Mouse (Mus musculus) forebrain, embryonic 11.5 days (tissue): ENCODE results near the gene Grk1. TPM values are rescaled to one million over a fixed set of nuclear protein-coding genes. Genes with fewer than 3 reads are reported as not detected.

Source experiments
- ATAC-seq: fragments of 200-750 bp; cut with Nextera tagmentation; replicated peaks from 2 replicates; pipeline ENCODE4 v1.8.0; 2017; ENCODE audit warnings: moderate TSS enrichment; ENCODE audit not compliant: low FRiP score
- DNase-seq: peaks from one replicate; pipeline ENCODE4 v3.0.0-alpha.2; 2017; ENCODE audit warnings: low spot score
- H3K27ac ChIP-seq: fragments of 300-500 bp; sonication (generic); 2 replicates; pipeline ENCODE4 v1.5.1; 2014; ENCODE audit warnings: low read depth, low read length
- H3K27me3 ChIP-seq: fragments of 300-500 bp; sonication (generic); 2 replicates; pipeline ENCODE4 v1.6.1; 2014; ENCODE audit warnings: mild to moderate bottlenecking, low read length, mixed read lengths; ENCODE audit not compliant: control insufficient read depth, insufficient read depth
- H3K36me3 ChIP-seq: fragments of 300-500 bp; sonication (generic); 2 replicates; pipeline ENCODE4 v1.6.1; 2014; ENCODE audit warnings: mild to moderate bottlenecking, low read length, moderate library complexity, mixed read lengths; ENCODE audit not compliant: control insufficient read depth, insufficient read depth
- H3K4me1 ChIP-seq: fragments of 300-500 bp; sonication (generic); replicated peaks from 2 replicates; pipeline ENCODE4 v1.6.1; 2014; ENCODE audit warnings: low read length, mixed read lengths; ENCODE audit not compliant: control insufficient read depth, insufficient read depth
- H3K4me2 ChIP-seq: fragments of 300-500 bp; sonication (generic); 2 replicates; pipeline ENCODE4 v1.6.1; 2014; ENCODE audit warnings: low read depth, mild to moderate bottlenecking, low read length, moderate library complexity, mixed read lengths; ENCODE audit not compliant: severe bottlenecking
- H3K4me3 ChIP-seq: fragments of 300-500 bp; sonication (generic); 2 replicates; pipeline ENCODE4 v1.5.1; 2014; ENCODE audit warnings: low read depth, low read length
- H3K9ac ChIP-seq: fragments of 300-500 bp; sonication (generic); 2 replicates; pipeline ENCODE4 v1.6.1; 2014; ENCODE audit warnings: low read length
- H3K9me3 ChIP-seq: fragments of 300-500 bp; sonication (generic); 2 replicates; pipeline ENCODE4 v1.6.1; 2016; ENCODE audit warnings: low read length, mixed read lengths; ENCODE audit not compliant: control insufficient read depth
- WGBS: fragments of 180-500 bp; shearing (Covaris S2); extraction: QIAGEN DNeasy Blood & Tissue Kit; methylation state at CpG from one replicate; pipeline ENCODE4 v1.1.7; 2014; 5-methylcytosine and 5-hydroxymethylcytosine counted together
- polyA plus RNA-seq: library from polyadenylated mRNA; unstranded; fragments of >200 nt; fragmentation: Nextera tagmentation; extraction: Ambion mirVana; gene quantifications from 2 replicates; pipeline ENCODE4 v1.2.1, GENCODE M21; 2014

The Grk1 gene
- polyA plus RNA-seq, 1 experiment from 2014 or later: 0.05 TPM

- Histone ChIP-seq H3K4me2 (no peak overlapping the region), H3K36me3 (no peaks in the 10 kb centered on the region), H3K27me3 (no peaks in the 10 kb centered on the region), H3K27ac (no peak overlapping the region), H3K4me3 (no peak overlapping the region), H3K9me3 (no peaks in the 10 kb centered on the region), H3K4me1 (peaks cover 6% of the 10 kb centered on the region; the same call in 1 of the 2 replicates), H3K9ac (no peak overlapping the region)
- ATAC-seq (peak; percentile 53; the same call in 1 of the 2 replicates), DNase-seq (peak; percentile 67)
- 41% methylated on average over 2 of the region's 2 CpGs for WGBS
Measured at GRCm38 (mm10) chr8:13455295-13455694, 50.4 kb downstream of the Grk1 start.

GRCm38 (mm10) chr8:13459431-13459830 is 54.5 kb downstream of the Grk1 start:
- no peak overlapping the region for H3K4me3 ChIP-seq
- ATAC-seq: no peak
- H3K9ac ChIP-seq: no peak overlapping the region
- 0 out of 2 replicates have a peak, but pooled peaks cover 2% of the 10 kb centered on the region for H3K4me1 ChIP-seq
- no peak overlapping the region for H3K4me2 ChIP-seq
- no peaks in the 10 kb centered on the region for H3K36me3 ChIP-seq
- DNase-seq: no peak
- WGBS: 93% methylated on average over 4 of the region's 4 CpGs
- H3K9me3 ChIP-seq: no peaks in the 10 kb centered on the region
- H3K27ac ChIP-seq: no peak overlapping the region
- H3K27me3 ChIP-seq: no peaks in the 10 kb centered on the region

- H3K36me3 ChIP-seq: no peaks in the 10 kb centered on the region
- no peak overlapping the region for H3K4me2 ChIP-seq
- H3K27me3 ChIP-seq: no peaks in the 10 kb centered on the region
- H3K4me1 ChIP-seq: no peaks in the 10 kb centered on the region
- no peak for ATAC-seq
- no peak overlapping the region for H3K4me3 ChIP-seq
- H3K9ac ChIP-seq: no peak overlapping the region
- 83% methylated on average over 17 of the region's 17 CpGs for WGBS
- H3K27ac ChIP-seq: no peak overlapping the region
- DNase-seq: no peak
- H3K9me3 ChIP-seq: no peaks in the 10 kb centered on the region
Measured at GRCm38 (mm10) chr8:13461085-13461765, 56.3 kb downstream of the Grk1 start.

GRCm38 (mm10) chr8:13461843-13462242 is 57.0 kb downstream of the Grk1 start:
- Histone ChIP-seq H3K9me3 (no peaks in the 10 kb centered on the region), H3K4me1 (no peaks in the 10 kb centered on the region), H3K4me2 (no peak overlapping the region), H3K27ac (no peak overlapping the region), H3K27me3 (no peaks in the 10 kb centered on the region), H3K36me3 (no peaks in the 10 kb centered on the region), H3K4me3 (no peak overlapping the region), H3K9ac (no peak overlapping the region)
- no peak for ATAC-seq
- peak; percentile 82 for DNase-seq
- 41% methylated on average over 4 of the region's 4 CpGs for WGBS

GRCm38 (mm10) chr8:13462392-13462791 is 57.5 kb downstream of the Grk1 start:
- H3K36me3 ChIP-seq: no peaks in the 10 kb centered on the region
- H3K27ac ChIP-seq: no peak overlapping the region
- 84% methylated on average over 10 of the region's 10 CpGs for WGBS
- H3K9me3 ChIP-seq: no peaks in the 10 kb centered on the region
- no peak for ATAC-seq
- H3K9ac ChIP-seq: no peak overlapping the region
- no peak overlapping the region for H3K4me3 ChIP-seq
- H3K27me3 ChIP-seq: no peaks in the 10 kb centered on the region
- H3K4me2 ChIP-seq: no peak overlapping the region
- no peak for DNase-seq
- H3K4me1 ChIP-seq: no peaks in the 10 kb centered on the region

GRCm38 (mm10) chr8:13465324-13465723 is 60.4 kb downstream of the Grk1 start:
- 62% methylated on average over 7 of the region's 7 CpGs for WGBS
- no peak overlapping the region for H3K27ac ChIP-seq
- ATAC-seq: no peak

GRCm38 (mm10) chr8:13466989-13467388 is 62.1 kb downstream of the Grk1 start:
- Histone ChIP-seq H3K9ac (no peak overlapping the region), H3K4me1 (no peaks in the 10 kb centered on the region), H3K27me3 (no peaks in the 10 kb centered on the region), H3K4me2 (no peak overlapping the region), H3K27ac (no peak overlapping the region), H3K36me3 (no peaks in the 10 kb centered on the region), H3K9me3 (no peaks in the 10 kb centered on the region), H3K4me3 (no peak overlapping the region)
- no peak for ATAC-seq
- no peak for DNase-seq
- WGBS: 70% methylated on average over 5 of the region's 5 CpGs

More at GRCm38 (mm10) chr8:13465324-13465723, 60.4 kb downstream of the Grk1 start:
- H3K4me2 ChIP-seq: no peak overlapping the region
- no peaks in the 10 kb centered on the region for H3K36me3 ChIP-seq
- no peak overlapping the region for H3K9ac ChIP-seq
- no peak for DNase-seq
- no peak overlapping the region for H3K4me3 ChIP-seq
- no peaks in the 10 kb centered on the region for H3K27me3 ChIP-seq
- H3K9me3 ChIP-seq: no peaks in the 10 kb centered on the region
- no peaks in the 10 kb centered on the region for H3K4me1 ChIP-seq

- DNase-seq: no peak
- WGBS: 82% methylated on average over 9 of the region's 9 CpGs
- Histone ChIP-seq H3K27ac (no peak overlapping the region), H3K4me2 (no peak overlapping the region), H3K36me3 (no peaks in the 10 kb centered on the region), H3K27me3 (no peaks in the 10 kb centered on the region), H3K4me1 (no peaks in the 10 kb centered on the region), H3K9me3 (no peaks in the 10 kb centered on the region), H3K9ac (no peak overlapping the region), H3K4me3 (no peak overlapping the region)
- no peak for ATAC-seq
Measured at GRCm38 (mm10) chr8:13468737-13469136, 63.9 kb downstream of the Grk1 start.

- no peaks in the 10 kb centered on the region for H3K36me3 ChIP-seq
- no peaks in the 10 kb centered on the region for H3K9me3 ChIP-seq
- H3K4me1 ChIP-seq: no peaks in the 10 kb centered on the region
- H3K9ac ChIP-seq: no peak overlapping the region
- DNase-seq (no peak), ATAC-seq (no peak)
- H3K4me3 ChIP-seq: no peak overlapping the region
- no peaks in the 10 kb centered on the region for H3K27me3 ChIP-seq
- WGBS: 90% methylated on average over 11 of the region's 11 CpGs
- H3K4me2 ChIP-seq: no peak overlapping the region
- no peak overlapping the region for H3K27ac ChIP-seq
Measured at GRCm38 (mm10) chr8:13471484-13471883, 66.6 kb downstream of the Grk1 start.
